Mouse (Mus musculus) limb, embryonic 15.5 days (tissue): ENCODE measurements around the gene Atxn7l3. TPM values are rescaled to one million over a fixed set of nuclear protein-coding genes. Genes with fewer than 3 reads are reported as not detected.

Source experiments
- ATAC-seq: fragments of 200-750 bp; cut with Nextera tagmentation; 2 replicates; pipeline ENCODE4 v1.8.0; 2017; ENCODE audit warnings: low read depth, moderate TSS enrichment; ENCODE audit not compliant: insufficient number of reproducible peaks, low FRiP score, low TSS enrichment
- H3K27ac ChIP-seq: fragments of 300-500 bp; sonication (generic); 2 replicates; pipeline ENCODE4 v1.5.1; 2015; ENCODE audit warnings: moderate library complexity, mild to moderate bottlenecking, inconsistent platforms
- H3K27me3 ChIP-seq: fragments of 300-500 bp; sonication (generic); 2 replicates; pipeline ENCODE4 v1.6.1; 2015; ENCODE audit warnings: inconsistent platforms
- H3K36me3 ChIP-seq: fragments of 300-500 bp; sonication (generic); 2 replicates; pipeline ENCODE4 v1.6.1; 2015; ENCODE audit warnings: inconsistent platforms
- H3K4me1 ChIP-seq: fragments of 300-500 bp; sonication (generic); 2 replicates; pipeline ENCODE4 v1.6.1; 2015; ENCODE audit warnings: inconsistent platforms
- H3K4me2 ChIP-seq: fragments of 300-500 bp; sonication (generic); 2 replicates; pipeline ENCODE4 v1.6.1; 2015; ENCODE audit warnings: mild to moderate bottlenecking, inconsistent platforms
- H3K4me3 ChIP-seq: fragments of 300-500 bp; sonication (generic); 2 replicates; pipeline ENCODE4 v1.5.1; 2015; ENCODE audit warnings: mild to moderate bottlenecking, inconsistent platforms
- H3K9ac ChIP-seq: fragments of 300-500 bp; sonication (generic); 2 replicates; pipeline ENCODE4 v1.6.1; 2015; ENCODE audit warnings: inconsistent platforms
- H3K9me3 ChIP-seq: fragments of 300-500 bp; sonication (generic); 2 replicates; pipeline ENCODE4 v1.6.1; 2016; ENCODE audit warnings: inconsistent platforms
- WGBS: fragments of 180-500 bp; shearing (Covaris S2); methylation state at CpG from one replicate; pipeline ENCODE4 v1.1.7; 2015; 5-methylcytosine and 5-hydroxymethylcytosine counted together
- polyA plus RNA-seq: library from polyadenylated mRNA; unstranded; fragments of >200 nt; fragmentation: Nextera tagmentation; extraction: Ambion mirVana; gene quantifications from 2 replicates; pipeline ENCODE4 v1.2.1, GENCODE M21; 2015

Gene Atxn7l3
- polyA plus RNA-seq, 1 experiment from 2014 or later: 18.0 TPM

DNA sequence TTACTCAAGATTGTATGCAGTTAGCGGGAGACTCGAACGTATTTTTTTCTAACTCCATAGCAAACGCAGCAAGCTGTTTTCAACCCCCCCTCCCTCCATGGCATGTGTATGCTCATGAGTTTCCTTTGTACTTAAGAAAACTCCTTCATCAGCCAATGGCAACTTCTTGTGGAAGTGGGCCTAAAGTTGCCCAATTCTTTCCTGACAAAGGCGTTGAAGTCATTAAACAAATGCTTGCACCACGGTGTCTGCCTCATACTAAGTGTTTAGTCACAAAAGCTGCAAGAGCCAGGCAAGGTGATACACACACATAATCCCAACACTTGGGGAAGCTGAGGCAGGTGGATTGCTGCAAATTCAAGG, 50.2 kb downstream of the Atxn7l3 start:
- no peaks in the 10 kb centered on the region for H3K9me3 ChIP-seq
- no peaks in the 10 kb centered on the region for H3K27me3 ChIP-seq
- ATAC-seq: no peak
- H3K9ac ChIP-seq: no peak overlapping the region
- peak overlapping the region; percentile 82 for H3K27ac ChIP-seq
- no peak overlapping the region for H3K4me3 ChIP-seq
- no peak overlapping the region for H3K4me2 ChIP-seq
- 0 out of 2 replicates have a peak, but pooled peaks cover 5% of the 10 kb centered on the region for H3K36me3 ChIP-seq
- peaks cover 35% of the 10 kb centered on the region for H3K4me1 ChIP-seq
- 66% methylated on average over 6 of the region's 6 CpGs for WGBS

DNA sequence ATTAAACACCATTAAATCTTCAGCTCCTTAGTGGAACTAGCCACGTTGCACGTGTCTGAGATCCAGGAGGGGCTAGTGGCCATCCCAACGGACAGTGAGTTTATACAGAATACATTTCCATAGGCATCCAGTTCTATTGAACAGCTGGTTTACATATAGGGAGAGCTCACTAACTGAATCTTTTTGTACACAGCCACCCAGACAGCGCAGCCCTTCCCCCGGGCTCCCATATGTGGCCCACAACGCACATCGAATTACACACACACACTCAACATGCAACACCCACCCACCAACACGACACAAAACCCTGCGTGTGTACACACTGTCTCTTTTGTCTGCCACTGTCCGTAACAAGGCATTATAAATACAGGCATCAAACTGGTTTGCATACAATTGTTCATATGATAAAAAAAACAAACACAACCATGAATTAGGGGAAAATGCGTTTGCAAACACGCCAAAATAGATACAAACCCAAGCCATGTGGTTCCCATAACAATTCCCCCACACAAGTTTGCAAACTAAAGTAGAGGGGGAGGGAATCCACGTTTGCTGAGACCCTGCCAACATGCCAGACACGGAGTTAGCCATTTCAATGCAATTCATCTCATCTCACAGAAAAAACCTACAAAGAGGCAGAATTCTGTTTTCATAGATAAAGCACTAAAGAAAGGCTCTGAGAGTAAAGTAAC, 50.7 kb downstream of the Atxn7l3 start:
- ATAC-seq: no peak
- H3K4me2 ChIP-seq: peak overlapping the region; percentile 71
- peak overlapping the region; percentile 32 for H3K4me3 ChIP-seq
- H3K27ac ChIP-seq: peak overlapping the region; percentile 82
- H3K9ac ChIP-seq: peak overlapping the region; percentile 33; the same call in 1 of the 2 replicates
- no peaks in the 10 kb centered on the region for H3K9me3 ChIP-seq
- 40% methylated on average over 14 of the region's 14 CpGs for WGBS
- peaks cover 35% of the 10 kb centered on the region for H3K4me1 ChIP-seq
- H3K27me3 ChIP-seq: no peaks in the 10 kb centered on the region
- H3K36me3 ChIP-seq: 0 out of 2 replicates have a peak, but pooled peaks cover 2% of the 10 kb centered on the region

DNA sequence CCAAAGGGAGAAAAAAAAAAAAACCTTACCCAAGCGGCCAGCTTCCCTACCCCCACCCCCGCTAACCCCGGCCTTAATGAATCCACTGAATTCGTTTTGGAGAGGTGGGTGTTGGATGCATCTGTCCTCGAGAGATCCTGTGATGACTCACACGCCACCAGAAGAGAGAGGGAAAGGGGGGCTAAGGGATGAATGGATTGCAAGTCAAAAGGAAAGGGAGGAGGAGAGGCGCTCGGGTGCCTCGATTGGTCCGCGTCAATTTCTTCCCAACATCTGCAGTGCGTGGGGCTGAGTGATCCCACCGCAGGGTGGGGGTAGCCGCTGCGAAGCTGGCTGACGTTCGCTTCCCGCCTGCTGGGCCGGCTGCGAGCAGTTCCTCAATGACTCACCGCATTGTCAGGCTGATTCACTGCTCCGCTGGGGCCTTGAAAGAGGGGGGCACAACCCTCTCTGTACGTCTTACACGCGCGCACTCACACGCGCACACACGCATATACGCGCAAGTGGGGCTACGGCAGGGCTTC, 51.4 kb downstream of the Atxn7l3 start:
- Histone ChIP-seq H3K4me2 (peak overlapping the region; percentile 71), H3K9me3 (no peaks in the 10 kb centered on the region), H3K4me1 (peaks cover 35% of the 10 kb centered on the region), H3K4me3 (peak overlapping the region; percentile 32), H3K27me3 (no peaks in the 10 kb centered on the region), H3K27ac (peak overlapping the region; percentile 82), H3K36me3 (no peaks in the 10 kb centered on the region), H3K9ac (peak overlapping the region; percentile 33)
- peak; percentile 75 for ATAC-seq
- WGBS: 2% methylated on average over 32 of the region's 32 CpGs

DNA sequence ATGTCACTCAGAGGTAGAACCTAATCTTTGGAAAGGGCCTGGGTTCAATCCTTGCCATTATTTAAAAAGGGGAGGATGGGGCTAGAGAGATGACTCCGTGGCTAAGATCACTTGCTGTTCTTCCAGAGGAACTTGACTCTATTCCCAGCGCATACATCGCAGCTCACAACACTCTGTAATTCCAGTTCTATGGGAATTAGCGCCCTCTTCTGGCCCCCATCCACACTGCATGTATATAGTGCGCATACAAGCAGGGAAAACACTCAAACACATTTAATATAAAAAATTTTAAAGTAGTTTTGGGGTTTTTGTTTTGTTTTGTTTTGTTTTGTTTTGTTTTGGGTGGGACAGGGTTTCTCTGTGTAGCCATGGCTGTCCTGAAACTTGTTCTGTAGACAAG, 54.6 kb downstream of the Atxn7l3 start:
- H3K27me3 ChIP-seq: no peaks in the 10 kb centered on the region
- H3K9ac ChIP-seq: no peak overlapping the region
- no peak for ATAC-seq
- H3K4me1 ChIP-seq: peaks cover 20% of the 10 kb centered on the region
- no peak overlapping the region for H3K4me3 ChIP-seq
- H3K9me3 ChIP-seq: no peaks in the 10 kb centered on the region
- H3K27ac ChIP-seq: no peak overlapping the region
- 55% methylated on average over 5 of the region's 5 CpGs for WGBS
- H3K4me2 ChIP-seq: no peak overlapping the region
- H3K36me3 ChIP-seq: no peaks in the 10 kb centered on the region

DNA sequence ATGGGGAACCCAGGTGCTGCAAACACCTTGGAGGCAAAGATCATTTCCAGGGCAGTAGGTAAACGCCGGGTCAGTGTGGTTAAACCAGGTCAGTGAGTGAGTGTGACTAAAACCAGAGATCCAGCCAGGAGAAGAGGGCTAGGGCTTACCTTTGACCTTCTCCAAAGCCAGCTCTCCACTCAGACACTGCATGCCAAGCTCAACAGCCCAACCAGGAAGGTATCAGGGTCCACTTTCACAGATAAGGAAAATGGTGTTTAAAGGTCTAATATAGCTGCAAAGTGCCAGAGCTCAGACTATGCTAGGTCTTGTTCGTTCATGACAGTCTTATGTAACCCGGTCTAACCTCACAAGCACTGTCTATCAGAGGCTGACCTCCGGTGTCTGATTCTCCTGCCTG, 55.2 kb downstream of the Atxn7l3 start:
- no peaks in the 10 kb centered on the region for H3K9me3 ChIP-seq
- WGBS: 83% methylated on average over 5 of the region's 5 CpGs
- no peak for ATAC-seq
- H3K4me3 ChIP-seq: no peak overlapping the region
- H3K27me3 ChIP-seq: no peaks in the 10 kb centered on the region
- H3K4me2 ChIP-seq: no peak overlapping the region
- no peak overlapping the region for H3K27ac ChIP-seq
- H3K36me3 ChIP-seq: no peaks in the 10 kb centered on the region
- peaks cover 18% of the 10 kb centered on the region for H3K4me1 ChIP-seq
- no peak overlapping the region for H3K9ac ChIP-seq

DNA sequence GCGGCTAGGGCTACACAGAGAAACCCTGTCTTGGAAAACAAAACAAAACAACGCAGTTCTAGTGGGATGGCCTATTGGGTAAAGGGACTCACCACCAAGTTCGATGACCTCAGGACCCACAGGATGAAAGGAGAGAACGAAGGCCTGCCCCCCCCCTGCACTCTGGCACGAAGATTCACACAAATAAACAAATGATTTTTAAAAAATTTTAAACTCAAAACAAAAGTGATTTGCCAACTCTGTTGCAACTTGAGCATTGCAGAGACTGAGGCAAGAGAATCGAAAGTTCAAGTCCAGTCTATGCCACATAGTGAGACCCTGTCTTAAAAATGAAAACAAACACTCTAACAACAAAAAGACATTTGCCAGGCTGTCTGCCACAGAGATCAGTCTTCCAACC, 55.8 kb downstream of the Atxn7l3 start:
- H3K4me1 ChIP-seq: peaks cover 13% of the 10 kb centered on the region

More for the DNA sequence above, 55.8 kb downstream of the Atxn7l3 start:
- Histone ChIP-seq H3K4me2 (no peak overlapping the region), H3K9me3 (no peaks in the 10 kb centered on the region), H3K27me3 (no peaks in the 10 kb centered on the region), H3K9ac (no peak overlapping the region), H3K4me3 (no peak overlapping the region), H3K27ac (no peak overlapping the region), H3K36me3 (no peaks in the 10 kb centered on the region)
- 89% methylated on average over 6 of the region's 6 CpGs for WGBS
- ATAC-seq: no peak

Other genes starting within 250 kb of the Atxn7l3 start
- gene Mpp2, start 208.1 kb downstream of the Atxn7l3 start, polyA plus RNA-seq: 7.5 and 8.8 TPM in 2 replicates
- not detected in 2 replicates for gene Ppy, start 195.3 kb downstream of the Atxn7l3 start, polyA plus RNA-seq
- not detected in 2 replicates for gene Pyy, start 188.8 kb downstream of the Atxn7l3 start, polyA plus RNA-seq
- gene Nags, start 151.1 kb downstream of the Atxn7l3 start, polyA plus RNA-seq: 0.12 and 0.14 TPM in 2 replicates
- 37.5 and 40.3 TPM in 2 replicates for gene Tmem101, start 140.2 kb downstream of the Atxn7l3 start, polyA plus RNA-seq
- 119 and 130 TPM in 2 replicates for gene Lsm12, start 111.3 kb downstream of the Atxn7l3 start, polyA plus RNA-seq
- 25.1 and 27.6 TPM in 2 replicates for gene G6pc3, start 107.0 kb downstream of the Atxn7l3 start, polyA plus RNA-seq
- 94.1 and 96.7 TPM in 2 replicates for gene Hdac5, start 66.5 kb downstream of the Atxn7l3 start, polyA plus RNA-seq
- gene BC030867, start 47.7 kb downstream of the Atxn7l3 start, polyA plus RNA-seq: 13.0 and 13.8 TPM in 2 replicates
- 0.20 and 0.24 TPM in 2 replicates for gene Asb16, start 27.9 kb downstream of the Atxn7l3 start, polyA plus RNA-seq
- 53.4 and 53.9 TPM in 2 replicates for gene Tmub2, start 11.7 kb downstream of the Atxn7l3 start, polyA plus RNA-seq
- 76.0 and 85.7 TPM in 2 replicates for gene Ubtf, start 23.1 kb upstream of the Atxn7l3 start, polyA plus RNA-seq
- 5.9 and 10.4 TPM in 2 replicates for gene Slc4a1, start 69.6 kb upstream of the Atxn7l3 start, polyA plus RNA-seq
- 1.2 and 1.6 TPM in 2 replicates for gene Rundc3a, start 96.8 kb upstream of the Atxn7l3 start, polyA plus RNA-seq
- gene Slc25a39, start 111.3 kb upstream of the Atxn7l3 start, polyA plus RNA-seq: 184 and 195 TPM in 2 replicates
- 192 and 215 TPM in 2 replicates for gene Grn, start 133.7 kb upstream of the Atxn7l3 start, polyA plus RNA-seq
- gene Fam171a2, start 151.1 kb upstream of the Atxn7l3 start, polyA plus RNA-seq: 4.9 and 5.7 TPM in 2 replicates
- 6.6 and 6.9 TPM in 2 replicates for gene Itga2b, start 173.5 kb upstream of the Atxn7l3 start, polyA plus RNA-seq